Mouse (Mus musculus) limb, embryonic 11.5 days (tissue): ENCODE results near the gene Pfpl. TPM values are rescaled to one million over a fixed set of nuclear protein-coding genes. Genes with fewer than 3 reads are reported as not detected.

Experiments
- ATAC-seq: fragments of 200-750 bp; cut with Nextera tagmentation; 2 replicates; pipeline ENCODE4 v1.8.0; 2017; ENCODE audit warnings: low read depth; ENCODE audit not compliant: insufficient number of reproducible peaks, low FRiP score, low TSS enrichment
- DNase-seq: peaks from one replicate; pipeline ENCODE4 v3.0.0-alpha.2; 2015; ENCODE audit warnings: low spot score
- H3K27ac ChIP-seq: fragments of 300-500 bp; sonication (generic); replicated peaks from 2 replicates; pipeline ENCODE4 v1.5.1; 2014; ENCODE audit warnings: low read depth, mild to moderate bottlenecking, low read length
- H3K27me3 ChIP-seq: fragments of 300-500 bp; sonication (generic); 2 replicates; pipeline ENCODE4 v1.6.1; 2014; ENCODE audit warnings: mild to moderate bottlenecking, low read length, mixed read lengths; ENCODE audit not compliant: control insufficient read depth, insufficient read depth
- H3K36me3 ChIP-seq: fragments of 300-500 bp; sonication (generic); 2 replicates; pipeline ENCODE4 v1.6.1; 2014; ENCODE audit warnings: mild to moderate bottlenecking, low read length, moderate library complexity, mixed read lengths; ENCODE audit not compliant: control insufficient read depth, insufficient read depth
- H3K4me1 ChIP-seq: fragments of 300-500 bp; sonication (generic); 2 replicates; pipeline ENCODE4 v1.6.1; 2014; ENCODE audit warnings: low read length, mixed read lengths; ENCODE audit not compliant: control insufficient read depth, insufficient read depth
- H3K4me2 ChIP-seq: fragments of 300-500 bp; sonication (generic); 2 replicates; pipeline ENCODE4 v1.6.1; 2014; ENCODE audit warnings: low read depth, mild to moderate bottlenecking, moderate library complexity; ENCODE audit not compliant: severe bottlenecking
- H3K4me3 ChIP-seq: fragments of 300-500 bp; sonication (generic); 2 replicates; pipeline ENCODE4 v1.5.1; 2014; ENCODE audit warnings: low read depth, low read length
- H3K9ac ChIP-seq: fragments of 300-500 bp; sonication (generic); 2 replicates; pipeline ENCODE4 v1.6.1; 2014; ENCODE audit warnings: mild to moderate bottlenecking, low read length
- H3K9me3 ChIP-seq: fragments of 300-500 bp; sonication (generic); 2 replicates; pipeline ENCODE4 v1.6.1; 2016; ENCODE audit warnings: low read length; ENCODE audit not compliant: control insufficient read depth
- WGBS: fragments of 180-500 bp; shearing (Covaris S2); extraction: QIAGEN DNeasy Blood & Tissue Kit; methylation state at CpG from one replicate; pipeline ENCODE4 v1.1.7; 2014; 5-methylcytosine and 5-hydroxymethylcytosine counted together
- polyA plus RNA-seq: library from polyadenylated mRNA; unstranded; fragments of >200 nt; fragmentation: Nextera tagmentation; extraction: Ambion mirVana; gene quantifications from 2 replicates; pipeline ENCODE4 v1.2.1, GENCODE M21; 2014

Gene Pfpl
- polyA plus RNA-seq, 1 experiment from 2014 or later = not detected

- whole genome bisulfite sequencing = 90% methylated on average over 4 of the region's 4 CpGs
- Histone ChIP-seq H3K4me1 (no peaks in the 10 kb centered on the region), H3K27me3 (no peaks in the 10 kb centered on the region), H3K27ac (no peak overlapping the region), H3K9ac (no peak overlapping the region), H3K36me3 (no peaks in the 10 kb centered on the region), H3K4me3 (no peak overlapping the region), H3K9me3 (no peaks in the 10 kb centered on the region), H3K4me2 (no peak overlapping the region)
- ATAC-seq (no peak), DNase-seq (no peak)
Measured at GRCm38 (mm10) chr19:12435011-12435416, 7.3 kb downstream of the Pfpl start.

GRCm38 (mm10) chr19:12435750-12436524 lies 8.2 kb downstream of the Pfpl start:
- H3K36me3 ChIP-seq = no peaks in the 10 kb centered on the region
- WGBS = 81% methylated on average over 4 of the region's 4 CpGs
- no peaks in the 10 kb centered on the region for H3K4me1 ChIP-seq
- no peak overlapping the region for H3K9ac ChIP-seq
- H3K27me3 ChIP-seq = no peaks in the 10 kb centered on the region
- no peak overlapping the region for H3K27ac ChIP-seq
- no peak overlapping the region for H3K4me2 ChIP-seq
- DNase-seq (no peak), ATAC-seq (no peak)
- H3K9me3 ChIP-seq = no peaks in the 10 kb centered on the region
- no peak overlapping the region for H3K4me3 ChIP-seq

GRCm38 (mm10) chr19:12439581-12439980 lies 11.9 kb downstream of the Pfpl start:
- ATAC-seq = no peak

GRCm38 (mm10) chr19:12440103-12440725 lies 12.5 kb downstream of the Pfpl start:
- no peaks in the 10 kb centered on the region for H3K27me3 ChIP-seq
- no peak overlapping the region for H3K4me3 ChIP-seq
- DNase-seq (no peak), ATAC-seq (no peak)
- no peaks in the 10 kb centered on the region for H3K4me1 ChIP-seq
- no peak overlapping the region for H3K27ac ChIP-seq
- H3K9ac ChIP-seq = no peak overlapping the region
- no peak overlapping the region for H3K4me2 ChIP-seq
- WGBS = 80% methylated on average over 5 of the region's 5 CpGs
- no peaks in the 10 kb centered on the region for H3K9me3 ChIP-seq
- H3K36me3 ChIP-seq = no peaks in the 10 kb centered on the region

More at GRCm38 (mm10) chr19:12439581-12439980, 11.9 kb downstream of the Pfpl start:
- Histone ChIP-seq H3K4me1 (no peaks in the 10 kb centered on the region), H3K4me3 (no peak overlapping the region), H3K36me3 (no peaks in the 10 kb centered on the region), H3K27ac (no peak overlapping the region), H3K4me2 (no peak overlapping the region), H3K27me3 (no peaks in the 10 kb centered on the region), H3K9ac (no peak overlapping the region), H3K9me3 (no peaks in the 10 kb centered on the region)
- no peak for DNase-seq
- WGBS = 50% methylated on average over 1 of the region's 1 CpGs

GRCm38 (mm10) chr19:12442560-12442959 lies 14.9 kb downstream of the Pfpl start:
- H3K9ac ChIP-seq = no peak overlapping the region
- no peak overlapping the region for H3K4me3 ChIP-seq
- DNase-seq (no peak), ATAC-seq (no peak)
- H3K4me2 ChIP-seq = no peak overlapping the region
- H3K36me3 ChIP-seq = no peaks in the 10 kb centered on the region
- H3K4me1 ChIP-seq = no peaks in the 10 kb centered on the region
- WGBS = 78% methylated on average over 4 of the region's 4 CpGs
- no peaks in the 10 kb centered on the region for H3K27me3 ChIP-seq
- H3K9me3 ChIP-seq = no peaks in the 10 kb centered on the region
- H3K27ac ChIP-seq = no peak overlapping the region

- WGBS = 87% methylated on average over 3 of the region's 3 CpGs
- DNase-seq (no peak), ATAC-seq (no peak)
Measured at GRCm38 (mm10) chr19:12445014-12445413, 17.3 kb downstream of the Pfpl start.

GRCm38 (mm10) chr19:12457401-12458066 lies 29.8 kb downstream of the Pfpl start:
- H3K27me3 ChIP-seq = no peaks in the 10 kb centered on the region
- DNase-seq (peak; percentile 54), ATAC-seq (peak; percentile 39; the same call in 1 of the 2 replicates)
- no peak overlapping the region for H3K9ac ChIP-seq
- H3K4me3 ChIP-seq = no peak overlapping the region
- H3K9me3 ChIP-seq = no peaks in the 10 kb centered on the region
- peak overlapping the region; percentile 15; the same call in 1 of the 2 replicates for H3K4me2 ChIP-seq
- no peaks in the 10 kb centered on the region for H3K4me1 ChIP-seq
- 45% methylated on average over 12 of the region's 12 CpGs for WGBS
- no peaks in the 10 kb centered on the region for H3K36me3 ChIP-seq
- peak overlapping the region; percentile 42; the same call in 1 of the 2 replicates for H3K27ac ChIP-seq

More at GRCm38 (mm10) chr19:12445014-12445413, 17.3 kb downstream of the Pfpl start:
- Histone ChIP-seq H3K4me1 (no peaks in the 10 kb centered on the region), H3K9ac (no peak overlapping the region), H3K27me3 (no peaks in the 10 kb centered on the region), H3K27ac (no peak overlapping the region), H3K4me3 (no peak overlapping the region), H3K36me3 (no peaks in the 10 kb centered on the region), H3K9me3 (no peaks in the 10 kb centered on the region), H3K4me2 (no peak overlapping the region)

- 74% methylated on average over 4 of the region's 4 CpGs for WGBS
- no peak overlapping the region for H3K27ac ChIP-seq
- no peak overlapping the region for H3K4me3 ChIP-seq
Measured at GRCm38 (mm10) chr19:12459516-12459915, 31.8 kb downstream of the Pfpl start.

More at GRCm38 (mm10) chr19:12459516-12459915, 31.8 kb downstream of the Pfpl start:
- no peak overlapping the region for H3K4me2 ChIP-seq
- ATAC-seq (no peak), DNase-seq (no peak)
- no peak overlapping the region for H3K9ac ChIP-seq
- no peaks in the 10 kb centered on the region for H3K36me3 ChIP-seq
- H3K27me3 ChIP-seq = no peaks in the 10 kb centered on the region
- no peaks in the 10 kb centered on the region for H3K9me3 ChIP-seq
- H3K4me1 ChIP-seq = no peaks in the 10 kb centered on the region
